Mouse (Mus musculus) thymus, adult 2 months (tissue): Measurements from ENCODE around the gene She.

Experiments used
- CTCF ChIP-seq: fragments of 200-500 bp; IDR thresholded peaks from 2 replicates; pipeline ENCODE4 v1.5.1; 2012; ENCODE audit warnings: mild to moderate bottlenecking, control low read depth, low read length, moderate library complexity, borderline replicate concordance; ENCODE audit not compliant: control insufficient read depth, poor library complexity, insufficient read depth; ENCODE audit errors: extremely low read depth
- POLR2A ChIP-seq: fragments of 200-500 bp; IDR thresholded peaks from 2 replicates; pipeline ENCODE4 v1.6.1; 2012; ENCODE audit warnings: mild to moderate bottlenecking, low read length, control low read depth, moderate library complexity; ENCODE audit not compliant: control insufficient read depth, poor library complexity, insufficient read depth; ENCODE audit errors: extremely low read depth

GRCm38 (mm10) chr3:89842258-89842657 is 11.1 kb downstream of the She start:
- TF ChIP-seq POLR2A (no peak), CTCF (no peak)
